Mouse (Mus musculus) hematopoietic multipotent progenitor cell, adult 10-12 weeks (in vitro differentiated cells): ENCODE results near the gene Elk3. TPM values are rescaled to one million over a fixed set of nuclear protein-coding genes. Genes with fewer than 3 reads are reported as not detected.

Experiments
- polyA plus RNA-seq: library from polyadenylated mRNA; stranded (reverse); fragments of >175 nt; gene quantifications from 2 replicates; pipeline ENCODE4 v1.2.3, GENCODE M21; 2012; ENCODE audit warnings: low replicate concordance

Elk3 gene
- polyA plus RNA-seq = 57.6 and 69.6 TPM in 2 replicates

GRCm38 (mm10) chr10:93310721-93311411 lies at the start of gene Elk3:
Gene Elk3, minus strand, starts transcription at chr10:93311135.

Other genes with a start within 250 kb of the Elk3 start
- 0.57 and 0.71 TPM in 2 replicates for gene Cfap54, start 229.5 kb downstream of the Elk3 start, polyA plus RNA-seq
- 3.6 and 9.0 TPM in 2 replicates for gene Cdk17, start 150.3 kb downstream of the Elk3 start, polyA plus RNA-seq
- 52.3 and 76.2 TPM in 2 replicates for gene Lta4h, start 142.3 kb upstream of the Elk3 start, polyA plus RNA-seq
- gene Hal, start 177.6 kb upstream of the Elk3 start, polyA plus RNA-seq = 0.17 and 1.1 TPM in 2 replicates
- 0.18 and 0.63 TPM in 2 replicates for gene Amdhd1, start 228.9 kb upstream of the Elk3 start, polyA plus RNA-seq
- 0.03 and 0.11 TPM in 2 replicates for gene Ccdc38, start 229.5 kb upstream of the Elk3 start, polyA plus RNA-seq